Mouse (Mus musculus) kidney, embryonic 16.5 days (tissue): Measurements from ENCODE around the gene Fgfr2. TPM values are rescaled to one million over a fixed set of nuclear protein-coding genes. Genes with fewer than 3 reads are reported as not detected.
A peak's percentile ranks its signal among the peaks of the same experiment; 100 is the strongest.

Source experiments
- ATAC-seq: fragments of 200-750 bp; cut with Nextera tagmentation; 2 replicates; pipeline ENCODE4 v1.8.0; 2017; ENCODE audit warnings: moderate TSS enrichment; ENCODE audit not compliant: low FRiP score, low TSS enrichment
- H3K27ac ChIP-seq: fragments of 300-500 bp; sonication (generic); 2 replicates; pipeline ENCODE4 v1.5.1; 2014; ENCODE audit warnings: low read length
- H3K27me3 ChIP-seq: fragments of 300-500 bp; sonication (generic); 2 replicates; pipeline ENCODE4 v1.6.1; 2014; ENCODE audit warnings: low read length, control low read depth, mixed read lengths; ENCODE audit not compliant: insufficient read depth
- H3K36me3 ChIP-seq: fragments of 300-500 bp; sonication (generic); 2 replicates; pipeline ENCODE4 v1.6.1; 2014; ENCODE audit warnings: low read length, control low read depth, mixed read lengths; ENCODE audit not compliant: insufficient read depth
- H3K4me1 ChIP-seq: fragments of 300-500 bp; sonication (generic); 2 replicates; pipeline ENCODE4 v1.6.1; 2014; ENCODE audit warnings: low read length, control low read depth, mixed read lengths; ENCODE audit not compliant: insufficient read depth
- H3K4me2 ChIP-seq: fragments of 300-500 bp; sonication (generic); replicated peaks from 2 replicates; pipeline ENCODE4 v1.6.1; 2014; ENCODE audit warnings: low read depth, low read length
- H3K4me3 ChIP-seq: fragments of 300-500 bp; sonication (generic); 2 replicates; pipeline ENCODE4 v1.5.1; 2014; ENCODE audit warnings: mild to moderate bottlenecking, low read length
- H3K9ac ChIP-seq: fragments of 300-500 bp; sonication (generic); replicated peaks from 2 replicates; pipeline ENCODE4 v1.6.1; 2014; ENCODE audit warnings: low read length
- H3K9me3 ChIP-seq: fragments of 300-500 bp; sonication (generic); 2 replicates; pipeline ENCODE4 v1.6.1; 2016; ENCODE audit warnings: low read length, control low read depth
- WGBS: fragments of 180-500 bp; shearing (Covaris S2); extraction: QIAGEN DNeasy Blood & Tissue Kit; methylation state at CpG from one replicate; pipeline ENCODE4 v1.1.7; 2014; 5-methylcytosine and 5-hydroxymethylcytosine counted together
- polyA plus RNA-seq: library from polyadenylated mRNA; unstranded; fragments of >200 nt; fragmentation: Nextera tagmentation; extraction: Ambion mirVana; gene quantifications from 2 replicates; pipeline ENCODE4 v1.2.1, GENCODE M21; 2015

Fgfr2 gene
- polyA plus RNA-seq, 1 experiment from 2014 or later = 118 TPM

DNA sequence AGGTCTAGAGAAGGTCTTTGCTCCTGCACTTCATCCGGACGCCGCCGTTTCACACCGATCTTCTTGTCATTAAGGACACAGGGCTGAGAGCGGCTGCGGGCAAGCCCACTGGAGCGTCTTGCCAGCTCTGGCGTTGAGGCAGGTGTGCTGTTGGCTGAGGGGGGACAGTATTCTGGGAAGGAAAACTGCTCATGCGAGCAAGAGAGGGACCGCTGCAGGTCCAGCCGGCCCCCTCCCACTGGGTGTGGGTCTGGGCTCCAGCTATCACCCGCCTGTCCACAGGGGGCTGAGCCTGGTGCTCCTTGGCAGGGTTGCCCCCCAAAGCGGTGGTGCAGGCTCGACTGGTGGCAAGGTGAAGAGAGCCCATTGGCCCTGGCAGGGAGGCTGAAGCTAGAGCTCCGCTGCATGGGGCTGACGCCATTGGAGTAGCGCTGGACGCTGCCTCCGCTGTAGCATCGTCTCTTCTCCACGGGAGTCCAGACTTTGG is 363.7 kb downstream of the Fgfr2 start:
- H3K9ac ChIP-seq = no peak overlapping the region
- 91% methylated on average over 22 of the region's 22 CpGs for WGBS
- no peak overlapping the region for H3K4me2 ChIP-seq
- no peaks in the 10 kb centered on the region for H3K27me3 ChIP-seq
- peak; percentile 19; the same call in 1 of the 2 replicates for ATAC-seq
- H3K4me1 ChIP-seq = peaks cover 4% of the 10 kb centered on the region
- no peak overlapping the region for H3K27ac ChIP-seq
- H3K9me3 ChIP-seq = no peaks in the 10 kb centered on the region
- no peak overlapping the region for H3K4me3 ChIP-seq
- H3K36me3 ChIP-seq = peaks cover 16% of the 10 kb centered on the region; the same call in 1 of the 2 replicates

DNA sequence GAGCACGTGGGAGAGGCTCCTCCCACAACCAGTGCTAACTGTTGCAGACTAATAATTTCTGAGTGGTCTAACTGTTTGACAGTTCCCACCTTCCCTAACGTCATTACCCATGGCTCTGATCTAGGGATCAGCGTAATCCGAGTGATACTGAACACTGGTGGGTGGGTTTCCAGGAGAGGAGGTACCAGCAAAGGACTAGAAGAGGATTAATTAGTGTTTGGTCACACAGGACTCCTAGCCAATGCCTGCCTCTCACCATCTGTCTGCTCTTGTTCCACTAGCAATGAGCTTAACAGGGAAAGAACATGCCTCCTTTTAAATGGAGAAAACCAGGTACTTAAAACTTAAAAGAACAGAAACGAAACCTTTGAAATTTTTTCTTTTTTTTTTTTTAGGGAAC is 364.3 kb downstream of the Fgfr2 start:
- Histone ChIP-seq H3K9me3 (no peaks in the 10 kb centered on the region), H3K36me3 (peaks cover 16% of the 10 kb centered on the region; the same call in 1 of the 2 replicates), H3K27ac (no peak overlapping the region), H3K4me1 (peaks cover 10% of the 10 kb centered on the region), H3K27me3 (no peaks in the 10 kb centered on the region), H3K9ac (no peak overlapping the region), H3K4me2 (no peak overlapping the region), H3K4me3 (no peak overlapping the region)
- 62% methylated on average over 5 of the region's 5 CpGs for WGBS
- ATAC-seq = no peak

DNA sequence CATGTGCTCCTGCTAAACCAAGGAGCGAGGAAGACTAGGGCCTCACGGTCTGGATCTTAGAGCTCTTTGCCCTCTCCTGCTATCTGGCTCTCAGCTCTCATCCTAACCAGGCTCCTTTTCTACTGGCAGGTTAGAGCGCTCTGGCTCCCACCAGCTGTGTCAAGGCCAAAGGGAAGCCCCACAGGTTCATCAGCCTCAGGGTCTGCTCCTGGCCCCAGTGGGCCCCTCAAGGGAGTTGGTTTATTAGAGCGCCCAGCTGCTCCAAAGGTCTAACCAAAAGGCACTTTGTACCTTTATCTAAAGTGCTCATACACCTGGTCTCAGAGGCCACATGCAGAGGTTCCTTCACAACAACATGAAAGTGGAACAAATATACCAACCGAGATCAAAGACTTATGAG is 366.8 kb downstream of the Fgfr2 start:
- no peak for ATAC-seq
- Histone ChIP-seq H3K9ac (no peak overlapping the region), H3K9me3 (no peaks in the 10 kb centered on the region), H3K27me3 (no peaks in the 10 kb centered on the region), H3K4me3 (no peak overlapping the region), H3K4me2 (no peak overlapping the region), H3K4me1 (peaks cover 15% of the 10 kb centered on the region), H3K27ac (no peak overlapping the region), H3K36me3 (peaks cover 16% of the 10 kb centered on the region; the same call in 1 of the 2 replicates)
- 88% methylated on average over 5 of the region's 5 CpGs for WGBS

DNA sequence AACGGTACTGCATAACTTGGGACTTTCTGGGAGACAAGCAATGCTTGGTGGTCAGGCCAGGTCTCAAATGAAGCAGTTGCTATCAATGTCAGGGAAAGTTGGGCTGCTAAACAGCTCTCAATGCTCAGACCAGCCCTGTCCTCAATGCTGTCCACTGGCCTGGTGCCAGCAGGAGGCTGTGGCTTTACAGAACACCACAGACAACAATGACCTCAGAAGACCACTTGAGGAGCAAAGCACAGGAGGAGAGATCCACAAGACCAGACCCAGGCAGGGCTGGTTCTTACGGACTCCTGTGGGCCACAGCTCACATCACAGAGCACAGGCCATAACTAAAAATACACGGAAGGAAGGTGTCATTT is 368.8 kb downstream of the Fgfr2 start:
- Histone ChIP-seq H3K36me3 (peaks cover 8% of the 10 kb centered on the region; the same call in 1 of the 2 replicates), H3K27ac (peak overlapping the region; percentile 27), H3K4me2 (no peak overlapping the region), H3K27me3 (no peaks in the 10 kb centered on the region), H3K4me1 (peaks cover 15% of the 10 kb centered on the region), H3K9me3 (no peaks in the 10 kb centered on the region), H3K9ac (no peak overlapping the region), H3K4me3 (no peak overlapping the region)
- 36% methylated on average over 3 of the region's 3 CpGs for WGBS
- no peak for ATAC-seq

DNA sequence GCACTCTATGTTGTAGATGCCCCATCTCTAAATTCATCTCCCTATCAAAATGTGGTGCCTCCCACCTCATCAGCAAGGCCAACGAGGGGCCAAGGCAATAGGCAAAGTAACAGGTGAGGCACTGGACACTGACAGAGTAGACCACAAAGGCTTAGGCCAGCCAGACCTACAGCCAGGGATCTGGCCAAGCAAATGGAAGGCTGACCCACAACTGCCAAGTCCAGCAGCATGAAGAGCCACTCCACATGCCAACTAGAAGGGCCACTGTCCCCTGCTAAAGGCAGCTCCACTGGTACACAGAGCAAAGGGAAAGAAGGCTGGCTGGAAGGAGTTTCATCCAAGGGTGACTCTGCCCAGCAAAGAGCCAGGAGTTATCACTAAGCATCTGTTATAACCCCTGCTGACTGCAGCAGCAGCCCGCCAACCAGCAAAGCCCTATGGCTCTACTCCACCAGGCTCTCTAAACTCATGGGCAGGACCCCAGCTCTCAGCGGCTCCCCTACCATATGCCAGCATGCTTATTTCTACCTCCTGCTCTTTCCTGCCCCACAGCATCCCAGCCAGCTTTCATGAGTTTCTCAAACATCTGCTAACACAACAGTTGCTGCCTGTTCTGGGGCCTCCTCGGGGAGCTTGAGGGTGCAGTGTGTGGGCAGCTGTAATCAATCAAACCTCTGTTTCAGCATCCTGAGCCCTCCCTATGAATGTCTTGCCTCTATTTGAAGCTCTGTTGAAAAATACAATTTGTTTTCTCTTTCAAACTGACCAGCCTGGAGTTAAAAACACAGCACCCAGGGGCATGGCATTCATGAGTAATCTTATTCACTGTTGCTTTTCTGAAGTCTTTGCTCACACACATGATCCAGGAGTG is 369.4 kb downstream of the Fgfr2 start:
- no peak for ATAC-seq
- Histone ChIP-seq H3K27ac (peak overlapping the region; percentile 27), H3K4me1 (peaks cover 15% of the 10 kb centered on the region), H3K9ac (no peak overlapping the region), H3K9me3 (no peaks in the 10 kb centered on the region), H3K4me3 (no peak overlapping the region), H3K36me3 (peaks cover 2% of the 10 kb centered on the region; the same call in 1 of the 2 replicates), H3K27me3 (no peaks in the 10 kb centered on the region), H3K4me2 (no peak overlapping the region)
- WGBS = 56% methylated on average over 4 of the region's 4 CpGs

DNA sequence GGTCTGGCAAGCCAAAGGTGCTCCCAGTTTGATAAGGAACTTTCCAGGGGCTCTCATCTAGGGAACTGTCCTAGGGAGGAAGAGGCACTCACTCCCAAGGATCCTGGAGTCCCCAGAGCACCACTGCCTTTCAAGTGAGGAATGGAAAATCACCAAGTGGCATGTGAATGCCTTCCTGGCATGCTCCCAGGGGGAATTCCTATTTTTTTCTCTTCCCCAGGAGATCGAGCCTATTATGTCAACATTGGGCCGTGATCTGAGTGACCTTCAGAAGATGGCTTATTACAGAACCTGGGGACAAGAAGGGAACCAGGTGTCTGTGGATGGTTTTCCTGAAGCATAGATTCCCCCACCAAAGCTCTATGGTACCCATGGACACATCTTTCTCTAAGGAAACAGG is 371.4 kb downstream of the Fgfr2 start:
- Histone ChIP-seq H3K4me2 (no peak overlapping the region), H3K9me3 (no peaks in the 10 kb centered on the region), H3K36me3 (no peaks in the 10 kb centered on the region), H3K4me3 (no peak overlapping the region), H3K9ac (no peak overlapping the region), H3K27me3 (no peaks in the 10 kb centered on the region), H3K4me1 (peaks cover 15% of the 10 kb centered on the region), H3K27ac (0 out of 2 replicates have a peak overlapping the region, but pooled peaks have one; percentile 22)
- WGBS = 64% methylated on average over 2 of the region's 2 CpGs
- no peak for ATAC-seq

DNA sequence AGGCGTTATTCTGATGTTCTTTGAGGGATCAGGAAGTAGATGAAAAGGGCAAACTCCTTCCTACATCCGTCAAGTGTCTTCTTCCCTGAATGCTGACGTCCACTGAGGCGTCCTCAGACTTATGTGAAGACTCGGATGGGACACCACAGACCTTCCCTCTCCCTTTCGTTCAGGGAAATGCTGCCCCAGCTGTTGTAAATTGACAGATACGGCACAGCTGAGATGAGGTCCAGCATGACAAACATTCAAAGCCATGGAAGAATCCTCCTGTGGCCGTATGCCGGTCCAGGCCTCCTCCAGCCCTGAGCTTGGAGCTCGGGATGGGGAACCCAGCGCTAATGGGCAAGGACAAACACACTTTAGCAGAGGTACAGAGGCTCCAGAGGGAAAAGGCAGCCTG is 373.6 kb downstream of the Fgfr2 start:
- H3K4me1 ChIP-seq = peaks cover 11% of the 10 kb centered on the region
- no peak overlapping the region for H3K27ac ChIP-seq
- no peaks in the 10 kb centered on the region for H3K9me3 ChIP-seq
- H3K4me2 ChIP-seq = no peak overlapping the region
- ATAC-seq = no peak
- H3K27me3 ChIP-seq = no peaks in the 10 kb centered on the region
- 0 out of 2 replicates have a peak, but pooled peaks cover 3% of the 10 kb centered on the region for H3K36me3 ChIP-seq
- no peak overlapping the region for H3K9ac ChIP-seq
- no peak overlapping the region for H3K4me3 ChIP-seq
- WGBS = 89% methylated on average over 11 of the region's 11 CpGs

DNA sequence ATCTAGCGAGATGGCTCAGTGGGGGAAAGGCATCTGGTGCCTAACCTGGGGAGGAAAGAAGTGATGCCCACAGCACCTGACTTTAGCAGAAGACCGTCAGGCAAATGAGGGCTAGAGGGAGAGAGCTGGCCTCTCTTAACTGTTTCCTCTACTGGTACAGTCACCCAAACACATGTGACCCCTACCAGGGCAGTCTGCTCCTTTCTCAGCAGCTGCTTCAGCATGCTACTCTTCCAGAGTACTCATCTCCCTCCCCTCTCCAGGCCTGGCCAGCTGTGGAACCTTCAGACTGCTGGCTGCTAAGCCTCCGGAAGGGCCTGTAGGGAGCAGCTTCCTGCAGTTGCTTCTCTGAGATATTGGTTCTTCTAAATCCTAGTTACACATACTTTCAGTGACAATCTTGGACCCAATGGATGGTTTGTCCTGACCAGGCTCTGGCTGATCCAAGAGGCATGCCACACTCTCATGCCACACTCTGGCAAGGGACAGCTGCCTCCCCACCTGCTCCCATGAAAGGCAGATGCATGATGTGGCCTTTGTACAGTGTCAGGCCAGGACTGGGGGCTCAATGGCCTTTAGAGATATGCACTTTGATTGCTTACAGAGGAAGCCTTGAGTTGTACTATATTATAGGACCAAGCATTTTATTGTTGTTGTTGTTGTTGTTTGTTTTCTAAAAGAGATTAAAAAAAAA is 374.9 kb downstream of the Fgfr2 start:
- no peak overlapping the region for H3K4me3 ChIP-seq
- H3K27ac ChIP-seq = no peak overlapping the region
- no peaks in the 10 kb centered on the region for H3K9me3 ChIP-seq
- 80% methylated on average over 3 of the region's 3 CpGs for WGBS
- no peak overlapping the region for H3K4me2 ChIP-seq
- H3K27me3 ChIP-seq = no peaks in the 10 kb centered on the region
- 0 out of 2 replicates have a peak, but pooled peaks cover 3% of the 10 kb centered on the region for H3K36me3 ChIP-seq
- ATAC-seq = 0 out of 2 replicates have a peak, but pooled peaks have one; percentile 19
- H3K4me1 ChIP-seq = no peaks in the 10 kb centered on the region
- H3K9ac ChIP-seq = no peak overlapping the region

DNA sequence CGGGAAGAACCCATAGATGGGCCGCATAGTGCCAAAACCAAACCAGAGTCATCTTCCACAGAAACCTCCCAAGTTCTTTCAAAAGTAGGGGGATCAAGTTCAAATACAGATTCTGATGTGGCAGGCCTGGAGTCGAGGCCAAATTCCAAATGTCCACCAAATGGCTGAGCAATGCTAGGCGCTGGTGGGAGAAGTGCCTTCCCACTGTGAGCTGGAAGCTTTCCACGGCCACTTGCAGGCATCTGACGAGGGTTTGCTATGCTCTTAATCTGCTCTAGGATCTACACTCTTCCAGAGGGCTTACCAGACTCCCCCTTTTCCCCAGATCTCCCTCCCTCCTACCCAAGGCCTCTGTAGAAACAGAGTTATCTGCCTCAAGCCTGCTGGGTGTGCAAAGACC is 376.1 kb downstream of the Fgfr2 start:
- no peak overlapping the region for H3K4me2 ChIP-seq
- 79% methylated on average over 6 of the region's 6 CpGs for WGBS

More for the DNA sequence above, 376.1 kb downstream of the Fgfr2 start:
- Histone ChIP-seq H3K4me1 (no peaks in the 10 kb centered on the region), H3K36me3 (0 out of 2 replicates have a peak, but pooled peaks cover 3% of the 10 kb centered on the region), H3K27me3 (no peaks in the 10 kb centered on the region), H3K9ac (no peak overlapping the region), H3K9me3 (no peaks in the 10 kb centered on the region), H3K4me3 (no peak overlapping the region), H3K27ac (no peak overlapping the region)
- no peak for ATAC-seq
